Mouse (Mus musculus) liver, embryonic 15.5 days (tissue): ENCODE results near the gene Bfsp2. TPM values are rescaled to one million over a fixed set of nuclear protein-coding genes. Genes with fewer than 3 reads are reported as not detected.

Source experiments
- ATAC-seq: fragments of 200-750 bp; cut with Nextera tagmentation; 2 replicates; pipeline ENCODE4 v1.8.0; 2017; ENCODE audit warnings: moderate number of reproducible peaks, mild to moderate bottlenecking, moderate library complexity; ENCODE audit not compliant: insufficient read depth
- H3K27ac ChIP-seq: fragments of 300-500 bp; sonication (generic); replicated peaks from 2 replicates; pipeline ENCODE4 v1.5.1; 2015; ENCODE audit warnings: mild to moderate bottlenecking, inconsistent platforms
- H3K27me3 ChIP-seq: fragments of 300-500 bp; sonication (generic); 2 replicates; pipeline ENCODE4 v1.6.1; 2015; ENCODE audit warnings: mild to moderate bottlenecking, inconsistent platforms
- H3K36me3 ChIP-seq: fragments of 300-500 bp; sonication (generic); replicated peaks from 2 replicates; pipeline ENCODE4 v1.6.1; 2015; ENCODE audit warnings: moderate library complexity, mild to moderate bottlenecking, inconsistent platforms
- H3K4me1 ChIP-seq: fragments of 300-500 bp; sonication (generic); replicated peaks from 2 replicates; pipeline ENCODE4 v1.6.1; 2015; ENCODE audit warnings: inconsistent platforms
- H3K4me2 ChIP-seq: fragments of 300-500 bp; sonication (generic); 2 replicates; pipeline ENCODE4 v1.6.1; 2015; ENCODE audit warnings: moderate library complexity, mild to moderate bottlenecking, inconsistent platforms
- H3K4me3 ChIP-seq: fragments of 300-500 bp; sonication (generic); replicated peaks from 2 replicates; pipeline ENCODE4 v1.5.1; 2015; ENCODE audit warnings: mild to moderate bottlenecking, inconsistent platforms
- H3K9ac ChIP-seq: fragments of 300-500 bp; sonication (generic); 2 replicates; pipeline ENCODE4 v1.6.1; 2015; ENCODE audit warnings: moderate library complexity, mild to moderate bottlenecking, inconsistent platforms
- H3K9me3 ChIP-seq: fragments of 300-500 bp; sonication (generic); replicated peaks from 2 replicates; pipeline ENCODE4 v1.6.1; 2016; ENCODE audit warnings: inconsistent platforms
- WGBS: fragments of 180-500 bp; shearing (Covaris S2); methylation state at CpG from one replicate; pipeline ENCODE4 v1.1.7; 2015; ENCODE audit warnings: mixed read lengths; ENCODE audit not compliant: insufficient replicate concordance; 5-methylcytosine and 5-hydroxymethylcytosine counted together
- polyA plus RNA-seq: library from polyadenylated mRNA; unstranded; fragments of >200 nt; fragmentation: Nextera tagmentation; extraction: Ambion mirVana; gene quantifications from 2 replicates; pipeline ENCODE4 v1.2.1, GENCODE M21; 2015

Gene Bfsp2
- polyA plus RNA-seq, 1 experiment from 2014 or later = 2.5 TPM

- no peak overlapping the region for H3K9ac ChIP-seq
- no peaks in the 10 kb centered on the region for H3K27me3 ChIP-seq
- no peaks in the 10 kb centered on the region for H3K9me3 ChIP-seq
- ATAC-seq = no peak
- no peaks in the 10 kb centered on the region for H3K36me3 ChIP-seq
- no peak overlapping the region for H3K4me3 ChIP-seq
- 5% methylated on average over 8 of the region's 8 CpGs for WGBS
- no peak overlapping the region for H3K27ac ChIP-seq
- H3K4me2 ChIP-seq = no peak overlapping the region
- H3K4me1 ChIP-seq = peaks cover 8% of the 10 kb centered on the region; the same call in 1 of the 2 replicates
Observed at GRCm38 (mm10) chr9:103485606-103486005, 5.4 kb upstream of the Bfsp2 start.

DNA sequence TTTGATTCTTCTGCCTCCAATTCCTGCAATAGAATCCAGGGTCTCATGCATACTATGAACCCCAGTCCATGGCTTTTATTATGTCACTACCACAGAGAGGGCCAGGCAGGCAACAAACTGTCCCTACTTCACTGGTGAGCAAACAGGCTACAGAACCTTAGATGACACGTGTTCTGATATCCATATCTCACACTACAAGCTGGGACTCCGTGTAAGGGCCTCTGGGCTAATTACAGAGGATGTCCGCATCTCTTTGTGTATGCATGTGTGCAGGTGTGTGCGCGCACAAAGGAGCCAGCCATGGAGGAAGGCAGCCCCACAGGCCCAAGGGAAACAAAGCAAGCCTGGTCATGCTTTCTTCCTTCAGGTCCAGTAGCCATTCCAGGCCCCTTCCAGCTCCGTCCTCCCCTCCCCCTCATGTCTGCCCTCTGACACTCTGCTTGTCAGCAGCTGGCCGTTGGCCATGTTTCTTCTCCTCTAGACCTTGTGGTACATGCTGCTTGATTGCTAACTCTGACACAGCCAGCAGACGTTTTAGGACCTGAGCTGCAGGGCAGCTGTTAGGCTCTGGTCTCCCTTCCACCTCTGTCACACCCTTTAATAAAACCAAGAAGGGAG is 492 bp upstream of the Bfsp2 start:
- H3K27me3 ChIP-seq = no peaks in the 10 kb centered on the region
- peaks cover 8% of the 10 kb centered on the region; the same call in 1 of the 2 replicates for H3K4me1 ChIP-seq
- no peak overlapping the region for H3K9ac ChIP-seq
- H3K36me3 ChIP-seq = no peaks in the 10 kb centered on the region
- no peak; the same call in 1 of the 2 replicates for ATAC-seq
- 45% methylated on average over 8 of the region's 8 CpGs for WGBS
- no peak overlapping the region for H3K4me2 ChIP-seq
- no peak overlapping the region for H3K27ac ChIP-seq
- H3K9me3 ChIP-seq = no peaks in the 10 kb centered on the region
- no peak overlapping the region for H3K4me3 ChIP-seq

DNA sequence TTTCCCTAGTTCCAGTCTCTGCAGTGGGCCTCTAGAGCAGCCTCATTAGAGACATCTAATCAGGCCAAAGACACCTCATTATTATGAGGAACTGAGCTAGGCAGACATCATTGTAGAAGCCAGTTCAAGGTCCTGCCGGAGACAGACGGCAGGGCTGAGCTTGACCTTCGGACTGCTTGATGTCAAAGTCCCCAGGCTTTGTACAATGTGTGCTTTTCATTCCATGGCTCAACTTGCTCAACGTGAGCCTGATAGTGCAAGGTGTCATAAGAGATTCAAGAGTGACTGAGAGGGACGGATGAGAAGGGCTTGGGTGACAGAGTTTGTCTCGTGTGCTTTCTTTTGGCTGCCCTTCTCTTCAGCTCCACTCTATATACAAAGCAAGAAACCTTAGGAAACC is 4.8 kb downstream of the Bfsp2 start:
- H3K4me2 ChIP-seq = no peak overlapping the region
- ATAC-seq = peak; percentile 54; the same call in 1 of the 2 replicates
- H3K27ac ChIP-seq = 0 out of 2 replicates have a peak overlapping the region, but pooled peaks have one; percentile 21
- no peak overlapping the region for H3K9ac ChIP-seq
- no peaks in the 10 kb centered on the region for H3K27me3 ChIP-seq
- no peaks in the 10 kb centered on the region for H3K36me3 ChIP-seq
- H3K4me1 ChIP-seq = peaks cover 7% of the 10 kb centered on the region
- 56% methylated on average over 6 of the region's 6 CpGs for WGBS
- no peaks in the 10 kb centered on the region for H3K9me3 ChIP-seq
- no peak overlapping the region for H3K4me3 ChIP-seq

GRCm38 (mm10) chr9:103473915-103474688 is 6.1 kb downstream of the Bfsp2 start:
- no peak for ATAC-seq
- peaks cover 7% of the 10 kb centered on the region for H3K4me1 ChIP-seq
- no peak overlapping the region for H3K4me3 ChIP-seq
- H3K36me3 ChIP-seq = no peaks in the 10 kb centered on the region
- no peak overlapping the region for H3K4me2 ChIP-seq
- H3K9me3 ChIP-seq = no peaks in the 10 kb centered on the region
- no peak overlapping the region for H3K27ac ChIP-seq
- no peak overlapping the region for H3K9ac ChIP-seq
- H3K27me3 ChIP-seq = no peaks in the 10 kb centered on the region
- 12% methylated on average over 13 of the region's 13 CpGs for WGBS

- Histone ChIP-seq H3K9ac (no peak overlapping the region), H3K4me1 (peaks cover 7% of the 10 kb centered on the region), H3K4me2 (no peak overlapping the region), H3K27ac (no peak overlapping the region), H3K36me3 (no peaks in the 10 kb centered on the region), H3K27me3 (no peaks in the 10 kb centered on the region), H3K4me3 (no peak overlapping the region), H3K9me3 (no peaks in the 10 kb centered on the region)
- ATAC-seq = no peak
- 58% methylated on average over 11 of the region's 11 CpGs for WGBS
Observed at GRCm38 (mm10) chr9:103471784-103472183, 8.4 kb downstream of the Bfsp2 start.

DNA sequence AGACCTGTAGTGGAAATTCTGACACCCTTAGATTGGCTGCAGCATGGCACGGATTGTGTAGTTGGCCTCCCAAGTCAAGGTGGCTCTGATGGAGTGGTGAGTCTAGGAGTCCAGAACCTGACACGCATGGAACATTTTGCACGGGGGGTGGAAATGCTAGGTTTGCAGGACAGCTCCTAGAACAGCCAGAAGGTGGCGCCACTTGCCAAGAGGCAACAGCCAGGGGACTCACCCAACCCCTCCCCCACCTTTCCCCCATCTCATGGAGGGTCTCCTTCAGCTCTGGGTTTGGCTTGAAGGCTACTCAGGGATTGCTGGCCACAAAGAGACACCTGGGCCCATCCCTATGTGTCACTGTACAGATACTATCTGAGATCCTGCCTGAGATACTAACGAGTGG is 10.7 kb downstream of the Bfsp2 start:
- Histone ChIP-seq H3K4me3 (no peak overlapping the region), H3K27ac (no peak overlapping the region), H3K9ac (no peak overlapping the region), H3K4me2 (no peak overlapping the region), H3K27me3 (no peaks in the 10 kb centered on the region), H3K36me3 (no peaks in the 10 kb centered on the region), H3K9me3 (no peaks in the 10 kb centered on the region), H3K4me1 (peaks cover 6% of the 10 kb centered on the region)
- WGBS = 47% methylated on average over 5 of the region's 5 CpGs
- ATAC-seq = no peak

- H3K9ac ChIP-seq = no peak overlapping the region
- ATAC-seq = no peak
- no peak overlapping the region for H3K27ac ChIP-seq
- no peaks in the 10 kb centered on the region for H3K27me3 ChIP-seq
- H3K4me3 ChIP-seq = no peak overlapping the region
- H3K36me3 ChIP-seq = no peaks in the 10 kb centered on the region
- no peaks in the 10 kb centered on the region for H3K9me3 ChIP-seq
- no peak overlapping the region for H3K4me2 ChIP-seq
- 59% methylated on average over 7 of the region's 7 CpGs for WGBS
- H3K4me1 ChIP-seq = peaks cover under 1% of the 10 kb centered on the region; the same call in 1 of the 2 replicates
Observed at GRCm38 (mm10) chr9:103468911-103469310, 11.3 kb downstream of the Bfsp2 start.

- Histone ChIP-seq H3K4me2 (no peak overlapping the region), H3K9me3 (no peaks in the 10 kb centered on the region), H3K9ac (no peak overlapping the region), H3K4me1 (no peaks in the 10 kb centered on the region; the same call in 1 of the 2 replicates), H3K4me3 (no peak overlapping the region), H3K36me3 (no peaks in the 10 kb centered on the region), H3K27ac (no peak overlapping the region), H3K27me3 (no peaks in the 10 kb centered on the region)
- 66% methylated on average over 13 of the region's 13 CpGs for WGBS
- ATAC-seq = no peak
Observed at GRCm38 (mm10) chr9:103465711-103466220, 14.5 kb downstream of the Bfsp2 start.

- no peak overlapping the region for H3K27ac ChIP-seq
- no peaks in the 10 kb centered on the region for H3K36me3 ChIP-seq
- no peaks in the 10 kb centered on the region for H3K9me3 ChIP-seq
- H3K9ac ChIP-seq = no peak overlapping the region
- no peak overlapping the region for H3K4me2 ChIP-seq
- no peaks in the 10 kb centered on the region; the same call in 1 of the 2 replicates for H3K4me1 ChIP-seq
- no peak overlapping the region for H3K4me3 ChIP-seq
- no peaks in the 10 kb centered on the region for H3K27me3 ChIP-seq
- WGBS = 18% methylated on average over 1 of the region's 1 CpGs
- ATAC-seq = no peak
Observed at GRCm38 (mm10) chr9:103465293-103465692, 14.9 kb downstream of the Bfsp2 start.

DNA sequence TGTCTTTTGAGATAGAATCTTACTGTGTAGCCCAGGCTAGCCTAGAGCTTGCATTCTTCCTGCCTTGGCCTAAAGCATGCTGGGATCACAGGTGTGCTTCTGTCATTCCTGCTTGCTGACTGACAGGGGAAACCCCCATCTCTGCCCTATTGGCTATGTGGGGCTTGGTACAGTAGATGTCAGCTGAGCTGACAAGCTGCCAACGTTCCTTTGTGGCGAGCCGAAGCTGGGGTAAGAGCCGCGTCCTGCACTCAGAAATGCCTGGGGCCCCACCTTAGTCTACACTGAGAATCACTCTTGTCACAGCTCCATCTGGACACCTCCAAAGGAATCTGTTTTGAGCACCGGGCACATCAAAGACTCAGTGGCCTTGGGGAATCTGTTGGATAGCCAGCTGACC is 16.4 kb downstream of the Bfsp2 start:
- no peaks in the 10 kb centered on the region for H3K36me3 ChIP-seq
- no peak for ATAC-seq
- H3K9ac ChIP-seq = no peak overlapping the region
- H3K4me3 ChIP-seq = no peak overlapping the region
- H3K27ac ChIP-seq = no peak overlapping the region
- no peaks in the 10 kb centered on the region for H3K4me1 ChIP-seq
- no peak overlapping the region for H3K4me2 ChIP-seq
- no peaks in the 10 kb centered on the region for H3K9me3 ChIP-seq
- no peaks in the 10 kb centered on the region for H3K27me3 ChIP-seq
- 71% methylated on average over 6 of the region's 6 CpGs for WGBS

DNA sequence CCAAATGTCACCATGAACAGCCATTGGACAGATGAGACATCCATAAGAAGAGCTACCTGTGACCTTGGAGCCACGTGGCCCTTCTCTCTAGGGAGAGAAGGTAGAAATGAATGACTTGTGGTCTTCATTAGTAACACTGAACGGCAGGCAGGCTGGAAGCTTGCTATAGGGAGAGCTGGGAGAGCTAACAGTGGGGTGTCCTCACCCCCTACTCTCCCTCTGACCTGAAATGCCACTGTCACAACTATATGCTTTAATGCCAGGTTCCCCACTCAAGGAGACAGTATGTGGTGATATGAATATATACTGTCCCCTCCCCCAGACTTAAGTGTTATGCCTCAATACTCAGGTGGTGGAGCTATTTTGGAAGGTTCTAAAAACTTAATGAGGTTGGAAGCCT is 20.4 kb downstream of the Bfsp2 start:
- Histone ChIP-seq H3K27ac (no peak overlapping the region), H3K4me2 (no peak overlapping the region), H3K4me3 (no peak overlapping the region), H3K4me1 (no peaks in the 10 kb centered on the region), H3K27me3 (no peaks in the 10 kb centered on the region), H3K9me3 (no peaks in the 10 kb centered on the region), H3K36me3 (no peaks in the 10 kb centered on the region), H3K9ac (no peak overlapping the region)
- 33% methylated on average over 2 of the region's 2 CpGs for WGBS
- no peak for ATAC-seq
